Mouse (Mus musculus) erythroblast, embryonic 14.5 days (primary cell): ENCODE measurements around the gene Slc6a6.

Experiments
- GATA1 ChIP-seq: IDR thresholded peaks from 2 replicates; pipeline ENCODE4 v1.6.1; 2012; ENCODE audit warnings: low read length, inconsistent platforms, mixed read lengths
- TAL1 ChIP-seq: IDR thresholded peaks from 3 replicates; pipeline ENCODE4 v1.6.1; 2012; ENCODE audit warnings: low read length, inconsistent platforms, mixed read lengths

- TF ChIP-seq GATA1 (no peak), TAL1 (no peak)
These were observed 21.6 kb upstream of the Slc6a6 start for GRCm38 (mm10) chr6:91662301-91662700.
